Mouse (Mus musculus): ENCODE data around the gene Utrn.

DNA sequence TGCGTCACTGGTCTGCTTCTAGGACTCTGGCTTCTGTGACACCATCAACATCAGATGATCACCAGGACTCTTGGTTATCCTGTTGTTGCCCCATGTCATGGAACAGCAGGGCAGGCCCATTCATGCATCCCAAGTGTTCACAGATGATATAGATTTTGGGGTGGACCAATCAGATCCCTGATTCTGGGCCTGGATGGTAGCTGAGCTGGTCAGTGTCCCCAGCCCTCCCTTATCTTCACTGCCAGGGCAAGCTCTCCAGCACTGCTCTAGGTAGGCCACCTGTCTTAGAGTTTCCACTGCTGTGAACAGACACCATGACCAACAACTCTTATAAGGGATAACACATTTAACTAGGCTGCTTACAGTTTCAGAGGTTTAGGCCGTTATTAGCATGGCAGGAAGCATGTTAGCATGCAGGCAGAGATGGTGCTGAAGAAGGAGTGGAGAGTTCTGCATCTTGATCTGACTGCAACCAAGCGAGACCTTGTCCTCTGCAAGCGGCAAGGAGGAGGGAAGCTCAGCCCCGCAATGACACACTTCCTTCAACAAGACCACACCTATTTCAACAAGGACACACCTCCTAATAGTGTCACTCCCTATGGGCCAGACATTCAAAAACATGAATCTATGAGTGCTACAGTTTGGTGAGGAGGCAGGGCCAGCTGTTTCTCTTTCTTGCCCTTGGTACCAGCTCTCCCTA is 34.4 kb upstream of the Utrn start:
- no peak for TF ChIP-seq CTCF (conservative IDR thresholded peaks at IDR 0.05 in 1 of 2, IDR thresholded peaks at IDR 0.05 in 1 of 2; ENCODE audit: low read depth in 2 of 2, low read length in 2 of 2)
- TF ChIP-seq USF1 (IDR thresholded peaks at IDR 0.05; ENCODE audit: low read depth, low read length), result no peak
- TF ChIP-seq POLR2A (IDR thresholded peaks at IDR 0.05; ENCODE audit: low read depth, low read length), result peak; percentile 43; the same call in 1 of the 2 replicates
- no peak for TF ChIP-seq CHD2 (IDR thresholded peaks at IDR 0.05; ENCODE audit: low read length)
- no peak for TF ChIP-seq ZC3H11A (IDR thresholded peaks at IDR 0.05; ENCODE audit: low read depth, low read length)
- no peak for TF ChIP-seq CHD1 (IDR thresholded peaks at IDR 0.05; ENCODE audit: low read depth, low read length)
